Mouse (Mus musculus) cerebellum, adult 2 months (tissue): ENCODE measurements around the gene Lysmd1.
"Not testable (repeated sequence)": the region's sequence is repeated elsewhere in the genome, so short reads cannot be mapped to it uniquely, and the experiment has no call there.

Experiments used
- CTCF ChIP-seq: fragments of 200-500 bp; IDR thresholded peaks from 2 replicates; pipeline ENCODE4 v1.5.1; 2011; ENCODE audit warnings: low read depth, mild to moderate bottlenecking, control low read depth, low read length, moderate library complexity, borderline replicate concordance; ENCODE audit not compliant: insufficient read depth
- POLR2A ChIP-seq: fragments of 200-500 bp; IDR thresholded peaks from 2 replicates; pipeline ENCODE4 v1.6.1; 2011; ENCODE audit warnings: low read length, control low read depth, borderline replicate concordance; ENCODE audit not compliant: insufficient read depth

DNA sequence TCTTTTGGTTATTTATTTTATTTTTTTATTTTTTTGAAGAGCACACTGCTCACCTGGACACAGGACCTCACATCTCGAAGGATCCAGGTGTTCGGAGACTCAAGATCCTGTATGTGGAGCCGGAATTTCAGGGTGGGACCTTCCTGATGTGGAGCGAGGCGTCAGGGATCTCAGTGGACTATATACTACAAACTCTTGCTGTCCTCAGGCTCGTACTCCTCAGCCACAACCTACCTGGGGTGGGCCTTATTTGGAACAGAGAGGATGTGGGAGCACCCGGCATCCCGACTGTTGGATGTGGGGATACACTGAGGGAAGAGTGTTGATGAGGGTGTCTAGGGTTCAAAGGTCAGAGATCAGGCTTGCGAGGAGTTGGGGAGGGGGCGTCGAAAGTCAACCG lies 245 bp downstream of the Lysmd1 start:
- not testable (repeated sequence) for TF ChIP-seq POLR2A, CTCF
